Mouse (Mus musculus) hindbrain, embryonic 10.5 days (tissue): ENCODE measurements around the gene Ipo4. TPM values are rescaled to one million over a fixed set of nuclear protein-coding genes. Genes with fewer than 3 reads are reported as not detected.
A peak's percentile ranks its signal among the peaks of the same experiment; 100 is the strongest.

ENCODE experiments used
- DNase-seq: peaks from one replicate; pipeline ENCODE4 v3.0.0-alpha.2; 2017; ENCODE audit warnings: low spot score
- H3K27ac ChIP-seq: fragments of 300-500 bp; sonication (generic); 2 replicates; pipeline ENCODE4 v1.5.1; 2016; ENCODE audit warnings: mild to moderate bottlenecking, moderate library complexity
- H3K27me3 ChIP-seq: fragments of 300-500 bp; sonication (generic); 2 replicates; pipeline ENCODE4 v1.6.1; 2016; ENCODE audit warnings: mild to moderate bottlenecking; ENCODE audit not compliant: poor library complexity, insufficient read depth, severe bottlenecking
- H3K36me3 ChIP-seq: fragments of 300-500 bp; sonication (generic); 2 replicates; pipeline ENCODE4 v1.6.1; 2016; ENCODE audit warnings: mild to moderate bottlenecking, moderate library complexity
- H3K4me1 ChIP-seq: fragments of 300-500 bp; sonication (generic); replicated peaks from 2 replicates; pipeline ENCODE4 v1.6.1; 2016; ENCODE audit warnings: mild to moderate bottlenecking
- H3K4me3 ChIP-seq: fragments of 300-500 bp; sonication (generic); 2 replicates; pipeline ENCODE4 v1.5.1; 2016; ENCODE audit warnings: mild to moderate bottlenecking, moderate library complexity
- H3K9me3 ChIP-seq: fragments of 300-500 bp; sonication (generic); 2 replicates; pipeline ENCODE4 v1.6.1; 2016; ENCODE audit warnings: mild to moderate bottlenecking, moderate library complexity
- WGBS: fragments of 180-500 bp; shearing (Covaris S2); methylation state at CpG from one replicate; pipeline ENCODE4 v1.1.7; 2016; 5-methylcytosine and 5-hydroxymethylcytosine counted together
- polyA plus RNA-seq: library from polyadenylated mRNA; unstranded; fragments of >200 nt; fragmentation: Nextera tagmentation; extraction: Ambion mirVana; gene quantifications from 2 replicates; pipeline ENCODE4 v1.2.1, GENCODE M21; 2016

Ipo4 gene
- polyA plus RNA-seq, 1 experiment from 2014 or later = 101 TPM

GRCm38 (mm10) chr14:55580731-55581130 lies 55.0 kb downstream of the Ipo4 start:
- WGBS = 94% methylated on average over 16 of the region's 16 CpGs
- Histone ChIP-seq H3K27me3 (peaks cover 7% of the 10 kb centered on the region; the same call in 1 of the 2 replicates), H3K4me1 (peaks cover 46% of the 10 kb centered on the region), H3K27ac (no peak overlapping the region), H3K4me3 (no peak overlapping the region), H3K9me3 (no peaks in the 10 kb centered on the region), H3K36me3 (peaks cover 26% of the 10 kb centered on the region)
- no peak for DNase-seq

DNA sequence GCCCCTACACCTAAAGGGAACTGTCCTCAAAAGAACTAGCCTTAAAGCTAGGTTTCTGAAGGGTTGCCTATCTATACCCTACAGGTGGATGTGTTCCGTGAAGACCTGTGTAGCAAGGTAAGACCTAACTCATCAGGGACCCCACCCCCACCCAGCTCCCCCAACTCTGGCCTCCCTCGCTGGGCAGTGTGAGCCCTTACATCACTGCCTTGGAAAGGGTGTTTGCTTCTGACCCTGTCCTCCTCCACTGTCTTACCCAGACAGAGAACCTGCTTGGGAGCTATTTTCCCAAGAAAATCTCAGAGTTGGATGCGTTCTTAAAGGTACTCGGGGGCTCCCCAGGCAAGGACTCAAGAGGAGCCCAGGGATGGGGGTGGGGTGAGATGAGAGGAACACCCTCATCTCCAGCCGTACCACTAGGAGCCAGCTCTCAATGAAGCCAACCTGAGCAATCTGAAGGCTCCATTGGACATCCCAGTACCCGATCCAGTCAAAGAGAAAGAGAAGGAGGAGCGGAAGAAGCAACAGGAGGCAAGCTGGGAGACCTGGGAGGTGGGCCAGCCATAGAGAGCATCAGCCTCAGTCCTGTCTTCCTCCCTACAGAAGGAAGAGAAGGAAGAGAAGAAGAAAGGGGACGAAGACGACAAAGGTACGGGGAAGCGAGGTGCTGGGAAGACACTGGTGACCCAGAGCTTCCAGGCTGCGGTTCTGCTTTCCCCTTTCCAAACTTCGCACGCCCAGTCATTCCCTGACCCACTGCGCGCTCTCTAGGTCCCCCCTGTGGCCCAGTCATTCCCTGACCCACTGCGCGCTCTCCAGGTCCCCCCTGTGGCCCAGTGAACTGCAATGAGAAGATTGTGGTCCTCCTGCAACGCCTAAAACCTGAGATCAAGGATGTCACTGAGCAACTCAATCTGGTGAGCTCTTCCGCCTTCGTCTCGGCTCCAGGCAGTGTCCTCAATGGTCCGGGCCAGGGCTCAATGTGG lies 56.0 kb downstream of the Ipo4 start:
- peaks cover 42% of the 10 kb centered on the region for H3K4me1 ChIP-seq
- no peak for DNase-seq
- 82% methylated on average over 23 of the region's 23 CpGs for WGBS
- no peaks in the 10 kb centered on the region for H3K9me3 ChIP-seq
- H3K27me3 ChIP-seq = peaks cover 7% of the 10 kb centered on the region; the same call in 1 of the 2 replicates
- H3K36me3 ChIP-seq = peaks cover 26% of the 10 kb centered on the region
- H3K4me3 ChIP-seq = no peak overlapping the region
- H3K27ac ChIP-seq = no peak overlapping the region

DNA sequence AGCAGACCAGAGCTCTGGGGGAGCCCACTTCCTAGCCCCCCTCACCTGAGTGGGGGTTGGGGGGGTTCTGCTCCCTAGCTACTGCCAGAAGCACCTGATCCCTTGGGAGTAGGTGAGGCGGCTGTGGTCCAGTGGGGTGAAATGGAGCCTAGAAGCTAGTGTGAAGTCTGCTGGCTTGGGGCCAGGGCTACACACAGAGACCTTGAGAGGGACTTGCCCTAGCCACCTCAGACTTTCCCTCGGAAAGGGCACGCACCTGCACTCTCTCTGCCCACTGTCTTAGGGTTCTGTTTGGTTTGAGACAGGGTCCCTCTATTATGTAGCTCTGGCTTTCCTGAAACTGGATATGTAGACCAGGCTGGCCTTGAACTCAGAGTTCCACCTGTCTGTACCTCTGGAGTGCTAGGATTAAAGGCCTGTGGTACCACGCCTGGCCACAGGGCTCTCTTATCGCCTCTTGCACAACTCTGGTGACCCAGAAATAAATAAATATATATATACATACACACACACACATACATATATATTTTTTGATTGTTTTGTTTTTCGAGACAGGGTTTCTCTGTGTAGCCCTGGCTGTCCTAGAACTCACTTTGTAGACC lies 57.0 kb downstream of the Ipo4 start:
- no peaks in the 10 kb centered on the region for H3K9me3 ChIP-seq
- peak overlapping the region; percentile 71 for H3K4me3 ChIP-seq
- peaks cover 37% of the 10 kb centered on the region for H3K4me1 ChIP-seq
- no peak for DNase-seq
- H3K27ac ChIP-seq = peak overlapping the region; percentile 91
- 0 out of 2 replicates have a peak, but pooled peaks cover 4% of the 10 kb centered on the region for H3K27me3 ChIP-seq
- WGBS = 36% methylated on average over 6 of the region's 6 CpGs
- peaks cover 26% of the 10 kb centered on the region for H3K36me3 ChIP-seq

- Histone ChIP-seq H3K27ac (peak within 1 kb of the TSS; percentile 91), H3K4me1 (peaks cover 37% of the 10 kb centered on the region), H3K36me3 (peaks cover 26% of the 10 kb centered on the region), H3K27me3 (no peaks in the 10 kb centered on the region), H3K4me3 (peak within 1 kb of the TSS; percentile 71), H3K9me3 (no peaks in the 10 kb centered on the region)
- WGBS = 1% methylated on average over 32 of the region's 32 CpGs
- peak; percentile 86 for DNase-seq
Measured at GRCm38 (mm10) chr14:55577871-55578667, 57.7 kb downstream of the Ipo4 start, which contains the start of gene Psme1. Psme1 (plus strand) TSS chr14:55578123.

- 84% methylated on average over 16 of the region's 16 CpGs for WGBS
Measured at GRCm38 (mm10) chr14:55576376-55576775, 59.4 kb downstream of the Ipo4 start.

DNA sequence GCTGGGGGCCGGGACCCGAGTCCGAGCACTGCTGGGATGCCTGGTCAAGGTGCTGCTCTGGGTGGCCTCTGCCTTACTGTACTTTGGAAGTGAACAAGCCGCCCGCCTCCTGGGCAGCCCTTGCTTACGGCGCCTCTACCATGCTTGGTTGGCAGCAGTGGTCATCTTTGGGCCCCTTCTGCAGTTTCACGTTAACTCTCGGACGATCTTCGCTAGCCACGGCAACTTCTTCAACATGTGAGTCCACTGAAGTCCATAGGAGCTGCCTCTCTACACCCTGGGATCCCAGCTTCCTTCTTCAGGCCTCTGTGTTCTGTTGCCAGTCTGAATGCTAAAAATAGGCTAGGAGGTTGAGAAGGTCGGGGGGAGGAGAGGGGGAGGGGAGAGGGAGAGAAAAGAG lies 60.0 kb downstream of the Ipo4 start:
- 78% methylated on average over 13 of the region's 13 CpGs for WGBS
- H3K4me3 ChIP-seq = no peak overlapping the region
- H3K27me3 ChIP-seq = no peaks in the 10 kb centered on the region
- H3K4me1 ChIP-seq = peaks cover 37% of the 10 kb centered on the region
- DNase-seq = no peak
- peaks cover 12% of the 10 kb centered on the region for H3K36me3 ChIP-seq
- H3K9me3 ChIP-seq = no peaks in the 10 kb centered on the region
- no peak overlapping the region for H3K27ac ChIP-seq

More at GRCm38 (mm10) chr14:55576376-55576775, 59.4 kb downstream of the Ipo4 start:
- Histone ChIP-seq H3K4me1 (peaks cover 37% of the 10 kb centered on the region), H3K9me3 (no peaks in the 10 kb centered on the region), H3K4me3 (no peak overlapping the region), H3K27me3 (no peaks in the 10 kb centered on the region), H3K36me3 (peaks cover 17% of the 10 kb centered on the region), H3K27ac (no peak overlapping the region)
- DNase-seq = no peak

Other genes starting within 250 kb of the Ipo4 start
- 50.5 and 64.5 TPM in 2 replicates for gene Dhrs4, start 157.2 kb downstream of the Ipo4 start, polyA plus RNA-seq
- gene Carmil3, start 145.3 kb downstream of the Ipo4 start, polyA plus RNA-seq = 5.7 and 7.9 TPM in 2 replicates
- gene Cpne6, start 125.5 kb downstream of the Ipo4 start, polyA plus RNA-seq = 1.1 and 1.6 TPM in 2 replicates
- gene Nrl, start 111.0 kb downstream of the Ipo4 start, polyA plus RNA-seq = not detected in 2 replicates
- 15.4 and 18.5 TPM in 2 replicates for gene Pck2, start 95.7 kb downstream of the Ipo4 start, polyA plus RNA-seq
- gene Dcaf11, start 76.0 kb downstream of the Ipo4 start, polyA plus RNA-seq = 69.5 and 94.1 TPM in 2 replicates
- gene A730061H03Rik, start 75.6 kb downstream of the Ipo4 start, polyA plus RNA-seq = 0.82 TPM in 1 of 2 replicates, not detected in the other
- gene Fitm1, start 60.3 kb downstream of the Ipo4 start, polyA plus RNA-seq = 0.26 and 0.34 TPM in 2 replicates
- 97.6 and 114 TPM in 2 replicates for gene Psme1, start 57.8 kb downstream of the Ipo4 start, polyA plus RNA-seq
- gene Emc9, start 50.7 kb downstream of the Ipo4 start, polyA plus RNA-seq = 6.8 and 10.0 TPM in 2 replicates
- 171 and 203 TPM in 2 replicates for gene Psme2, start 44.8 kb downstream of the Ipo4 start, polyA plus RNA-seq
- gene Rnf31, start 44.2 kb downstream of the Ipo4 start, polyA plus RNA-seq = 21.2 and 23.2 TPM in 2 replicates
- 7.2 and 7.8 TPM in 2 replicates for gene Irf9, start 32.4 kb downstream of the Ipo4 start, polyA plus RNA-seq
- gene Rec8, start 17.9 kb downstream of the Ipo4 start, polyA plus RNA-seq = 10.4 and 12.3 TPM in 2 replicates
- 0.76 and 1.5 TPM in 2 replicates for gene Gm49378, start 1.9 kb upstream of the Ipo4 start, polyA plus RNA-seq
- 76.0 and 78.1 TPM in 2 replicates for gene Tm9sf1, start 7.8 kb upstream of the Ipo4 start, polyA plus RNA-seq
- gene Tssk4, start 14.2 kb upstream of the Ipo4 start, polyA plus RNA-seq = 0.40 and 0.97 TPM in 2 replicates
- 65.6 and 67.6 TPM in 2 replicates for gene Mdp1, start 24.6 kb upstream of the Ipo4 start, polyA plus RNA-seq
- gene Gmpr2, start 36.0 kb upstream of the Ipo4 start, polyA plus RNA-seq = 60.0 and 65.9 TPM in 2 replicates
- gene Nedd8, start 36.2 kb upstream of the Ipo4 start, polyA plus RNA-seq = 646 and 662 TPM in 2 replicates
- gene Tinf2, start 45.9 kb upstream of the Ipo4 start, polyA plus RNA-seq = 63.4 and 68.9 TPM in 2 replicates
- gene Tgm1, start 78.0 kb upstream of the Ipo4 start, polyA plus RNA-seq = 0.34 and 0.81 TPM in 2 replicates
- gene Rabggta, start 86.3 kb upstream of the Ipo4 start, polyA plus RNA-seq = 34.7 and 36.3 TPM in 2 replicates
- 68.5 and 73.8 TPM in 2 replicates for gene Dhrs1, start 109.7 kb upstream of the Ipo4 start, polyA plus RNA-seq
- 53.3 and 56.5 TPM in 2 replicates for gene Nop9, start 109.7 kb upstream of the Ipo4 start, polyA plus RNA-seq
- gene Cideb, start 122.5 kb upstream of the Ipo4 start, polyA plus RNA-seq = 0.17 TPM in 1 of 2 replicates, not detected in the other
- 0.14 and 0.21 TPM in 2 replicates for gene Ltb4r2, start 125.5 kb upstream of the Ipo4 start, polyA plus RNA-seq
- gene Ltb4r1, start 130.0 kb upstream of the Ipo4 start, polyA plus RNA-seq = 0.11 and 0.39 TPM in 2 replicates
- 7.9 and 10.3 TPM in 2 replicates for gene Adcy4, start 148.1 kb upstream of the Ipo4 start, polyA plus RNA-seq
- gene Ripk3, start 152.9 kb upstream of the Ipo4 start, polyA plus RNA-seq = 11.9 and 14.4 TPM in 2 replicates
- 34.0 and 34.6 TPM in 2 replicates for gene Nfatc4, start 187.2 kb upstream of the Ipo4 start, polyA plus RNA-seq
- 24.1 and 24.4 TPM in 2 replicates for gene Nynrin, start 218.1 kb upstream of the Ipo4 start, polyA plus RNA-seq
- gene Cbln3, start 248.4 kb upstream of the Ipo4 start, polyA plus RNA-seq = 0.12 and 0.33 TPM in 2 replicates
- gene Khnyn, start 249.0 kb upstream of the Ipo4 start, polyA plus RNA-seq = 21.4 and 24.2 TPM in 2 replicates